Mouse (Mus musculus) layer of hippocampus, adult 11-12 months (tissue): ENCODE measurements around the gene Cyp2c68.
"Not testable (repeated sequence)": the region's sequence is repeated elsewhere in the genome, so short reads cannot be mapped to it uniquely, and the experiment has no call there.

Experiments used
- DNase-seq: peaks from one replicate; pipeline ENCODE4 v3.0.0; 2022; ENCODE audit warnings: low spot score

Gene Cyp2c68

DNA sequence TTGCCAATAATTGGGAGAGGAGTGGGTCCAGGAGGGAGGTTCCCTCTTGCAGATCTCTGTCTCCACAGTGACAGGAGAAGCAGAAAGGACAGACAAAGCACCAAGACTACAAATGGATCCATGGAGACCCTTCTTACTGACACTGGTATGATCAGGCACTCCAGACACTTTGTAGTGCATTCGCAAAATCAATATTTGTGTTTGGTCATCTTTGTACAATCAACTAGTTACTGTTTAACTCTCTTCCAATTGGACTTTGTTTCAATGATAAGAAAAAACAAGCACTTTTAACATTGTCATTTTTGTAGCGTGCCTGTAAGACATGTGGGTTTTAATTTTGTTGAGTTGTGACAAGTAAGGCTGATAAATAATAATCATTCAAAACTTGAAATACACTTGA is at the start of gene Cyp2c68:
Gene Cyp2c68, minus strand, starts transcription at position 135 of the 400 bp plus-strand sequence.
- no peak for DNase-seq

DNA sequence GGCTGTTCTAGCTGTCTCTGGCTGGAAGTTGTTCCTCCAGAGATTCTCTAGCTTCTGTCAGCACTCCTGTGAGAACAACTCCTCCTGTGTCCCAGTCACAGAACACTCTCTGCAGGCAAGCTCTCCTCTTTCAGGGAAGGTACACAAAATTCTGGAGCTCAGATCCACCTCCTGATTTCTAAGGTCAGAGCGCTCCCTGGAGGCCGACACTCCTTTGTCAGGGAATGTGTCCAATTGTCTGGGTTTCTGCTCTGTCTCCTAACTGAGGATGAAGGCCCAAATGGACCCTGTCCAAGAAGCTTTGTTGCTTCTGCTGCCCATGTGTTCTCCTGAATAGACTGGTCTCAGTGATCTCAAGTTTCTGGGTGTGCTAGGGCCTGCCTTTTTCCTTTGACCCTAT is 44.6 kb upstream of the Cyp2c68 start:
- DNase-seq = not testable (repeated sequence)

DNA sequence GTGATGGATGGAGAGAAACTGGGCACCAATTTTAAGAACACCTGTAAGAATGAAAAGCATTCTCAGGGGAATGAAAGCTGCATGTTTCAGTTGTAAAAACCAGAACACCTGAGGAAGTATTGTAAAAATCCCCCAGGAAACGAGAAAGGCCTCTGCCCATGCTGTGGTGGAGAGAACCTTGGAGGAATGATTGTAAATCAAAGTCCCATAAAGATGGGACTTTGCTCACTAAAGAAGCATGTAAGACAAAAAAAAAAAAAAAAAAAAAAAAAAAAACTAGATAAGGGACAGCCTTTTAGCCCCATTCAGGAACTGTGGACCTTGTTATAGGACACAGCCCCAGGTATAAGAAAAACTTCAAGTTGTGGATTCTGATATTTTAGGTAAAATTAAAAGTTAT is 4.5 kb upstream of the Cyp2c68 start:
- no peak for DNase-seq

DNA sequence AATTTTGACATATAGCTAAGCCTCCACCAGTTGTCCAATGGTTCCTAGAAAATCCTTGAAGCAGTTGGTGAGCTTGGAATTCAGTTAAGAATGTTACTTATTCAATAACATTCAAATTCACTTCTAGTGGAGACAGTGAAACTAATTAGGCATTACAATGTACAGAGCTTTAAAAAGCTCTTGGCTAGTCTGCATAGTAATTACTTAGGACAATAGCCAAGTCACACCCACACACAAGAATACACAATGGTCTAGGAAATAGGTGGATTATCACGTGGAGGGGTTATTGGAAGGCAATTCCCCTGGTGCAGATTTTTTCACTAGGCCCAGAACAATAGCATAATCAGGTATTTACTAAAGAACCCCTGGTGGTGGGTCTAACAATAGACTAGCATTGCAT is 3.5 kb upstream of the Cyp2c68 start:
- not testable (repeated sequence) for DNase-seq

DNA sequence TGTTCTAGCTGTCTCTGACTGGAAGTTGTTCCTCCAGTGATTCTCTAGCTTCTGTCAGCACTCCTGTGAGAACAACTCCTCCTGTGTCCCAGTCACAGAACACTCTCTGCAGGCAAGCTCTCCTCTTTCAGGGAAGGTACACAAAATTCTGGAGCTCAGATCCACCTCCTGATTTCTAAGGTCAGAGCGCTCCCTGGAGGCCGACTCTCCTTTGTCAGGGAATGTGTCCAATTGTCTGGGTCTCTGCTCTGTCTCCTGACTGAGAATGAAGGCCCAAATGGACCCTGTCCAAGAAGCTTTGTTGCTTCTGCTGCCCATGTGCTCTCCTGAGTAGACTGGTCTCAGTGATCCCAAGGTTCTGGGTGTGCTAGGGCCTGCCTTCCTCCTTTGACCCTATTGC is 29.7 kb downstream of the Cyp2c68 start:
- DNase-seq = not testable (repeated sequence)

DNA sequence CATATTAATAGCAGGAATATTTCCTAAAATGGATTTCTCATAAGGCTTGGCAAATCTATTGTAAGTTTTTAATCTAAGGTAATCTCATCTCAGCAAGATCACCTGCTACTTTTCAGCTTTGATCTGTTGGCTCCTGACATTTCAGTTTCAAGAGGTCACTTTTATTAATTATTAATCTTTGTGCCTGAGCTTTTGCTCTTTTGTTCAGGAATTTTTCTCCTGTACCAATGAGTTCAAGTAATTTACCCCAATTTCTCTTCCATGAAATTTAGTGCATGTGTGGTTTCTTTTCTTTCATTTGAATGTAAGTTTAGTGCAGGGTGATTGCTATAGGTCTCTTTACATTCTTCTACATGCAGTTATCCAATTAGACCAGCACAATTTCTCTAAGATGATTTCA is 75.2 kb downstream of the Cyp2c68 start:
- not testable (repeated sequence) for DNase-seq

DNA sequence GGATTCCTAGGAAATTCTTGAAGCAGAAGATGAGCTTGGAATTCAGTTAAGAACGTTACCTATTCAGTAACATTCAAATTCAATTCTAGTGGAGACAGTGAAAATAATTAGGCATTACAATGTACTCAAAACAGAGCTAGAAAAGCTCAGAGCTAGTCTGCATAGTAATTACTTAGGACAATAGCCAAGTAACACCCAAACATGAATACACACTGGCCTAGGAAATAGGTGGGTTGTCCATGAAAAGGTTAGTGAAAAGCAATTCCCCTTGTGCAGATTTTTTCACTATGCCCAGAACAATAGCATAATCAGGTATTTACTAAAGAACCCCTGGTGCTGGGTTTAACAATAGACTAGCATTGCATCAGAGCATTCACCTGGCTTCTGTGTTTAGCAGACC is 88.5 kb downstream of the Cyp2c68 start:
- DNase-seq = no peak

DNA sequence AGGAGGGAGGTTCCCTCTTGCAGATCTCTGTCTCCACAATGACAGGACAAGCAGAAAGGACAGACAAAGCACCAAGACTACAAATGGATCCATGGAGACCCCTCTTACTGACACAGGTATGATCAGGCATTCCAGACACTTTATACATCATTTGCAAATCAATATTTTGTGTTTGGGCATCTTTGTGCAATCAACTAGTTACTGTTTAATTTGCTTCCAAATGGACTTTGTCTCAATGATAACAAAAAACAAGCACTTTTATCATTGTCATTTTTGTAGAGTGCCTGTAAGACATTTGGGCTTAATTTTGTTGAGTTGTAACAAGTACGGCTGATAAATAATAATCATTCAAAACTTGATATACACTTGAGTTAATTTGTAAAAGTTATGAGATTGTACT is 91.9 kb downstream of the Cyp2c68 start, which contains the start of gene Cyp2c67:
Gene Cyp2c67, minus strand, starts transcription at position 114 of the 400 bp plus-strand sequence.
- DNase-seq = no peak

- no peak for DNase-seq
Measured at GRCm38 (mm10) chr19:39647519-39647918, 93.3 kb downstream of the Cyp2c68 start.

DNA sequence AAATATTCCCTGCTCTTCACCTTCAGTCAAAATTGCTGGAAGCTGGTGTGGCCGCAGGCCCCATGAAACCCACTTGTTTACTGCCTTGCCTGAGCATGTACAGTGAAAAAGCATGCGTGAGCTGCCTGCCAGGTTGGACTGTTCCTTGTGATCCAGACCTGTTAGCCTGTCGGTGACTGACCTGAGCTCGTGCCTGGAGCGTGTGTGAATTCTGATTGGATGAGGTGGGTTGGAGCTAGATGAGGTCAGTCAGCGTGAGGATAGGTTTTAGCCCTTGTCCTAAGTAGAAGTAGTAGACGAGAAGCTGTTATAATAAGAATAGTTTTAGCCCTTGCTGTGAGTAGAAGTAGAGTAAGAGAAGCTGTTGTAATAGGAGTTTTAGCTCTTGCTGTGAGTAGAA is 96.3 kb downstream of the Cyp2c68 start:
- DNase-seq = not testable (repeated sequence)
